Comparison of ENCODE assay signal across 8 mouse cellular contexts in the genomic region with DNA sequence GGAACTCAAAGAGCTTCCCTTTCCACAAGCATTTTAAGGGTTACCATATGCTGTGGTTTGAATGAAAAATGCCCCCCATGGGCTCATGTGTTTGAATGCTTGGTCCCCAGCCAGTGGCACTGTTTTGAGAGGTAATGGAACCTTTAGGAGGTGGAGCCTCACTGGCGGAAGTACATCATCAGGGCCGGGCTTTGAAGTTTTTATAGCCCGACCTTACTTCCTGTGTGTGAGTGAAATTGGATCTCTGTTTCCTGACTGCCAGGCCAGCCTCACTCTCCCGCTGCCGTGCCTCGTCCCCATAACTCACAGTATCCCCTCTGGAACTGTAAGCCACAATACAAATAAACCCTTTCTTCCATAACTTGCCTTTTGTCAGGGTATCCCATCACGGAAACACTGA.
DNase-seq lines count a peak whose midpoint lies in the region; ATAC-seq lines count a peak whose summit lies in the region.

No protein-coding gene starts in this region.

- H3K9me3 ChIP-seq in liver, embryonic 13.5 days (replicated peaks), result no peaks in the 10 kb centered on the region

- peak; percentile 43 for DNase-seq in adrenal gland, postnatal 14 days
- no peak for DNase-seq in adrenal gland, postnatal 10 days
- peak; percentile 58 for DNase-seq in thymus, postnatal 0 days (ENCODE audit: low spot score)
- no peak for DNase-seq in thymus, postnatal 14 days
- no peak for DNase-seq in liver, embryonic 13.5 days
- no peak for DNase-seq in adrenal gland, postnatal 4 days (ENCODE audit: low spot score in 2 of 2)
- DNase-seq in right cerebral cortex, postnatal 4 days, result no peak

- peak overlapping the region; percentile 69; the same call in 1 of the 2 replicates for H3K9ac ChIP-seq in liver, embryonic 13.5 days

- WGBS in liver, embryonic 13.5 days (ENCODE audit: insufficient replicate concordance), result 41% methylated on average over 7 of the region's 7 CpGs

- no peak for ATAC-seq in liver, embryonic 13.5 days (ENCODE audit: low read depth)
- ATAC-seq in erythroblast, adult 5-6 weeks (replicated peaks; ENCODE audit: low FRiP score, poor library complexity, severe bottlenecking), result no peak

- no peaks in the 10 kb centered on the region for H3K27me3 ChIP-seq in liver, embryonic 13.5 days

- peaks cover 8% of the 10 kb centered on the region; the same call in 1 of the 2 replicates for H3K36me3 ChIP-seq in liver, embryonic 13.5 days

- H3K4me3 ChIP-seq in liver, embryonic 13.5 days (replicated peaks), result no peak overlapping the region

- H3K4me1 ChIP-seq in liver, embryonic 13.5 days (replicated peaks), result peaks cover 85% of the 10 kb centered on the region

- H3K27ac ChIP-seq in liver, embryonic 13.5 days, result peak overlapping the region; percentile 90

- H3K4me2 ChIP-seq in liver, embryonic 13.5 days, result peak overlapping the region; percentile 68

Comparison
In these comparisons a context has a peak if more than half of its experiments do, and no peak if none do; other contexts are left out.
1. DNase-seq: peak in adrenal gland, postnatal 14 days (single experiment) and thymus, postnatal 0 days (single experiment); none in adrenal gland, postnatal 10 days (single experiment), thymus, postnatal 14 days (single experiment), liver, embryonic 13.5 days (single experiment), adrenal gland, postnatal 4 days (0 of 2) and right cerebral cortex, postnatal 4 days (single experiment).